Mouse (Mus musculus) forebrain, postnatal 0 days (tissue): ENCODE measurements at regions not wholly inside any gene's neighbourhood (a gene's known extent, or its start where the extent isn't known, plus 50 kb on each side); places are given as distances from the start of the nearest gene placed in this dataset.
A peak's percentile ranks its signal among the peaks of the same experiment; 100 is the strongest.
"Not testable (repeated sequence)": the region's sequence is repeated elsewhere in the genome, so short reads cannot be mapped to it uniquely, and the experiment has no call there.

ENCODE experiments used
- ATAC-seq: fragments of 200-750 bp; cut with Nextera tagmentation; 2 replicates; pipeline ENCODE4 v1.8.0; 2017; ENCODE audit warnings: mild to moderate bottlenecking, moderate library complexity
- DNase-seq: peaks from one replicate; pipeline ENCODE4 v3.0.0-alpha.2; 2015
- H3K27ac ChIP-seq: fragments of 300-500 bp; sonication (generic); 2 replicates; pipeline ENCODE4 v1.5.1; 2014; ENCODE audit warnings: low read depth, mild to moderate bottlenecking, antibody characterized with exemption, low read length, moderate library complexity, mixed read lengths
- H3K27me3 ChIP-seq: fragments of 300-500 bp; sonication (generic); 2 replicates; pipeline ENCODE4 v1.6.1; 2014; ENCODE audit warnings: mild to moderate bottlenecking, low read length, mixed read lengths; ENCODE audit not compliant: insufficient read depth
- H3K36me3 ChIP-seq: fragments of 300-500 bp; sonication (generic); 2 replicates; pipeline ENCODE4 v1.6.1; 2014; ENCODE audit warnings: mild to moderate bottlenecking, moderate library complexity; ENCODE audit not compliant: insufficient read depth
- H3K4me1 ChIP-seq: fragments of 300-500 bp; sonication (generic); 2 replicates; pipeline ENCODE4 v1.6.1; 2014; ENCODE audit warnings: antibody characterized with exemption; ENCODE audit not compliant: insufficient read depth
- H3K4me2 ChIP-seq: fragments of 300-500 bp; sonication (generic); 2 replicates; pipeline ENCODE4 v1.6.1; 2014; ENCODE audit warnings: low read depth, mild to moderate bottlenecking, moderate library complexity
- H3K4me3 ChIP-seq: fragments of 300-500 bp; sonication (generic); 2 replicates; pipeline ENCODE4 v1.5.1; 2014; ENCODE audit warnings: low read depth, low read length, mixed read lengths
- H3K9ac ChIP-seq: fragments of 300-500 bp; sonication (generic); 2 replicates; pipeline ENCODE4 v1.6.1; 2014; ENCODE audit warnings: mild to moderate bottlenecking
- H3K9me3 ChIP-seq: fragments of 300-500 bp; sonication (generic); 2 replicates; pipeline ENCODE4 v1.6.1; 2016; ENCODE audit warnings: low read length
- CTCF ChIP-seq: sonication (generic); IDR thresholded peaks from 2 replicates; pipeline ENCODE4 v1.5.1; 2016; ENCODE audit warnings: antibody characterized with exemption, control low read depth, low read depth
- WGBS: fragments of 180-500 bp; shearing (Covaris S2); extraction: QIAGEN DNeasy Blood & Tissue Kit; methylation state at CpG from one replicate; pipeline ENCODE4 v1.1.7; 2014; 5-methylcytosine and 5-hydroxymethylcytosine counted together

- WGBS = 61% methylated on average over 3 of the region's 3 CpGs
Measured at GRCm38 (mm10) chr10:19297669-19298068, 58.7 kb upstream of the Olig3 start.

GRCm38 (mm10) chr10:19295388-19296013 lies 60.8 kb upstream of the Olig3 start:
- no peak for TF ChIP-seq CTCF
- H3K27me3 ChIP-seq = no peaks in the 10 kb centered on the region
- H3K4me1 ChIP-seq = no peaks in the 10 kb centered on the region
- WGBS = 74% methylated on average over 7 of the region's 7 CpGs
- no peaks in the 10 kb centered on the region for H3K36me3 ChIP-seq
- no peak overlapping the region for H3K27ac ChIP-seq
- no peak for DNase-seq
- H3K4me3 ChIP-seq = no peak overlapping the region
- H3K9ac ChIP-seq = no peak overlapping the region
- H3K4me2 ChIP-seq = no peak overlapping the region
- no peaks in the 10 kb centered on the region for H3K9me3 ChIP-seq
- no peak for ATAC-seq

More at GRCm38 (mm10) chr10:19297669-19298068, 58.7 kb upstream of the Olig3 start:
- Histone ChIP-seq H3K9ac (no peak overlapping the region), H3K4me3 (no peak overlapping the region), H3K27me3 (no peaks in the 10 kb centered on the region), H3K4me1 (no peaks in the 10 kb centered on the region), H3K27ac (no peak overlapping the region), H3K9me3 (no peaks in the 10 kb centered on the region), H3K36me3 (no peaks in the 10 kb centered on the region), H3K4me2 (no peak overlapping the region)
- ATAC-seq (no peak), DNase-seq (no peak)
- TF ChIP-seq CTCF = peak; percentile 43

DNA sequence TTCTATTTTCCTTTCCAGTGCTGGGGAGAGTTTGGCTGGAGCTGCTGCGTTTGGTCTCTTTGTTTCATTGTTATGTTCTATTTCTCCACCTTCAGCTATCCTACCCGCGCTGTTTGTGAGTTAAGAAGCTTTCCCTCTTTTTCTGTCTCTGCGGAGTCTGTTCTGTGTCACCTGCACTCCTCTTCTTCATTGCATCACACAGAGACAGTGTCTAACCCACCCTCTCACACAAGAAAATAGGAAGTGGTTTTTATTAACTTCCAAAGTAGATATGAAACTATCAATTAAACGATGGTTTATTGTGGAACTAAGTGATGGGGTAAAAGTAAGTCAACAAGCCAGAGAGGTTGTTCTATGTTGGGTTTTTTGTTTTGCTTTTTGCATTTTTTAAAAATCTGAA lies 64.9 kb upstream of the Olig3 start:
- TF ChIP-seq CTCF = no peak
- Histone ChIP-seq H3K9me3 (no peaks in the 10 kb centered on the region), H3K9ac (no peak overlapping the region), H3K36me3 (no peaks in the 10 kb centered on the region), H3K4me2 (no peak overlapping the region), H3K27ac (no peak overlapping the region), H3K4me1 (no peaks in the 10 kb centered on the region), H3K27me3 (no peaks in the 10 kb centered on the region), H3K4me3 (no peak overlapping the region)
- 67% methylated on average over 5 of the region's 5 CpGs for WGBS
- ATAC-seq = no peak
- no peak for DNase-seq

DNA sequence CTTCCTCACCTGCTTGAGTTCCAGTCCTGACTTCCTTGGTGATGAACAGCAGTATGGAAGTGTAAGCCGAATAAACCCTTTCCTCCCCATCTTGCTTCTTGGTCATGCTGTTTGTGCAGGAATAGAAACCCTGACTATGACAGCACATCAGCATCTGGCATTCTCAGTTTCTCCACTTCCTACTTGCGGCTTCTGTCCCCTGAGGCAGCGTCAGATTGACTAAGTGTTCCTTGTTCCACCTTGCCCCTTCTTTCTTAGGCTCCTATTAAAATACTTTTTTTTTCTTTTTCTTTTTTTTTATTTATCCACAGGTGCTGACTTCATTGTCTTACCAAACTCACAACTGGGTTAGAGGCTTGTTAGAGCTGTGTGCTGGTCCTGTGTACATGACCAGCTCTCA lies 65.3 kb upstream of the Olig3 start:
- ATAC-seq, H3K27ac ChIP-seq, H3K4me3 ChIP-seq, H3K36me3 ChIP-seq, H3K9me3 ChIP-seq, DNase-seq, H3K27me3 ChIP-seq, H3K4me1 ChIP-seq, H3K9ac ChIP-seq, H3K4me2 ChIP-seq: not testable (repeated sequence)
- 77% methylated on average over 3 of the region's 3 CpGs for WGBS

- Histone ChIP-seq H3K4me1 (no peaks in the 10 kb centered on the region), H3K9ac (no peak overlapping the region), H3K9me3 (no peaks in the 10 kb centered on the region), H3K4me2 (no peak overlapping the region), H3K27ac (no peak overlapping the region), H3K27me3 (no peaks in the 10 kb centered on the region), H3K4me3 (no peak overlapping the region), H3K36me3 (no peaks in the 10 kb centered on the region)
- ATAC-seq = no peak
- no peak for DNase-seq
- 62% methylated on average over 3 of the region's 3 CpGs for WGBS
- TF ChIP-seq CTCF = no peak
Measured at GRCm38 (mm10) chr10:19282166-19282565, 74.2 kb upstream of the Olig3 start.

DNA sequence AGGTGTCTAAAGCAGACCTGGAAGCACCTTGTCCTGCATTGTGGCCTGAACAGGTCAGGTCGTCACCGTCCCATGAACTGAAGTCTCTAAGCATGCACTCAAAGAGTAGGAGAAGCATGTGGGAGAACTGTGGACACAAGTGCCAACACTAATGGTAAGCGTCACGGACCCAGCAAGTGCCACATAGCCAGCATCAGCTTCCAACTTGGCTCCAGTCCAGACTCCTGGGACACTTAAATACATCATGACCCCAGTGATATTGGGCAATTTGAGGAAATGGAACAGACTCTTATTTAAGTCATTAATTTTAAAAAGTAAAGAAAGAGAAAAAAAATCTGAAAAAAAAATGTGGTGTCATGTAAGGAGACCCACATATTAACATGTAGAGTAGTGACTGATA lies 75.3 kb upstream of the Olig3 start:
- no peak for ATAC-seq
- TF ChIP-seq CTCF = no peak
- whole genome bisulfite sequencing = 71% methylated on average over 4 of the region's 4 CpGs

GRCm38 (mm10) chr10:19278189-19278842 lies 78.0 kb upstream of the Olig3 start:
- H3K9me3 ChIP-seq = no peaks in the 10 kb centered on the region
- TF ChIP-seq CTCF = no peak
- no peak for ATAC-seq
- no peak for DNase-seq
- no peak overlapping the region for H3K4me3 ChIP-seq
- no peaks in the 10 kb centered on the region for H3K36me3 ChIP-seq
- no peaks in the 10 kb centered on the region for H3K4me1 ChIP-seq
- H3K9ac ChIP-seq = no peak overlapping the region
- no peak overlapping the region for H3K4me2 ChIP-seq
- WGBS = 68% methylated on average over 5 of the region's 5 CpGs
- H3K27ac ChIP-seq = no peak overlapping the region
- H3K27me3 ChIP-seq = no peaks in the 10 kb centered on the region

More for the DNA sequence above, 75.3 kb upstream of the Olig3 start:
- H3K27ac ChIP-seq = no peak overlapping the region
- H3K9ac ChIP-seq = no peak overlapping the region
- no peaks in the 10 kb centered on the region for H3K4me1 ChIP-seq
- no peak for DNase-seq
- H3K4me2 ChIP-seq = no peak overlapping the region
- no peaks in the 10 kb centered on the region for H3K9me3 ChIP-seq
- H3K27me3 ChIP-seq = no peaks in the 10 kb centered on the region
- H3K4me3 ChIP-seq = no peak overlapping the region
- H3K36me3 ChIP-seq = no peaks in the 10 kb centered on the region
